20 mouse cellular contexts compared by ENCODE assay signal in genomic region chr3:34111941-34112685, GRCm38 (mm10). TPM values are rescaled to one million over a fixed set of nuclear protein-coding genes. Genes with fewer than 3 reads are reported as not detected.
DNase-seq lines count a peak whose midpoint lies in the region; ATAC-seq and TF ChIP-seq lines count a peak whose summit lies in the region.
"Had no signal": no experiment of that assay in that cellular context is flagged by ENCODE, and none has a peak within 500 bp of the region (broad histone marks: within the 10 kb centered on the region; RNA-seq: fewer than 3 reads in every experiment).

No protein-coding gene starts in this region.

- H3K36me3 ChIP-seq in kidney, embryonic 14.5 days (ENCODE audit: control insufficient read depth, insufficient read depth, low read length), result no peaks in the 10 kb centered on the region
- no peaks in the 10 kb centered on the region for H3K36me3 ChIP-seq in kidney, postnatal 0 days (ENCODE audit: insufficient read depth, low read length)
- no peaks in the 10 kb centered on the region for H3K36me3 ChIP-seq in hindbrain, embryonic 16.5 days (ENCODE audit: control insufficient read depth, insufficient read depth, low read length)
- H3K36me3 ChIP-seq in embryonic facial prominence, embryonic 10.5 days (replicated peaks), result no peaks in the 10 kb centered on the region
- H3K36me3 ChIP-seq: embryonic facial prominence, embryonic 12.5 days; heart, embryonic 12.5 days; hindbrain, embryonic 15.5 days had no signal

- no peak for TF ChIP-seq CTCF in kidney, postnatal 0 days (IDR thresholded peaks at IDR 0.05; ENCODE audit: low read depth)

- H3K27me3 ChIP-seq in kidney, embryonic 14.5 days (ENCODE audit: control insufficient read depth, insufficient read depth, low read length), result 0 out of 2 replicates have a peak, but pooled peaks cover 2% of the 10 kb centered on the region
- H3K27me3 ChIP-seq in kidney, postnatal 0 days (ENCODE audit: insufficient read depth, low read length), result no peaks in the 10 kb centered on the region; the same call in 1 of the 2 replicates
- H3K27me3 ChIP-seq in hindbrain, embryonic 16.5 days (replicated peaks; ENCODE audit: control insufficient read depth, insufficient read depth, low read length), result no peaks in the 10 kb centered on the region
- peaks cover 2% of the 10 kb centered on the region; the same call in 1 of the 2 replicates for H3K27me3 ChIP-seq in embryonic facial prominence, embryonic 10.5 days (replicated peaks; ENCODE audit: low read depth, poor library complexity, severe bottlenecking)
- H3K27me3 ChIP-seq: CH12.LX; embryonic facial prominence, embryonic 12.5 days; heart, embryonic 12.5 days; hindbrain, embryonic 15.5 days had no signal

- H3K4me1 ChIP-seq in kidney, embryonic 14.5 days (ENCODE audit: control insufficient read depth, insufficient read depth, low read length), result no peaks in the 10 kb centered on the region
- no peaks in the 10 kb centered on the region for H3K4me1 ChIP-seq in kidney, postnatal 0 days (replicated peaks; ENCODE audit: insufficient read depth, low read length)
- no peaks in the 10 kb centered on the region for H3K4me1 ChIP-seq in hindbrain, embryonic 16.5 days (ENCODE audit: control insufficient read depth, insufficient read depth, low read depth, low read length)
- no peaks in the 10 kb centered on the region for H3K4me1 ChIP-seq in embryonic facial prominence, embryonic 10.5 days
- H3K4me1 ChIP-seq: embryonic facial prominence, embryonic 12.5 days had no signal

- no peak overlapping the region for H3K27ac ChIP-seq in kidney, embryonic 14.5 days (ENCODE audit: low read depth, low read length)
- 0 out of 2 replicates have a peak overlapping the region, but pooled peaks have one; percentile 54 for H3K27ac ChIP-seq in kidney, postnatal 0 days
- no peak overlapping the region for H3K27ac ChIP-seq in hindbrain, embryonic 16.5 days (ENCODE audit: low read depth, low read length)
- H3K27ac ChIP-seq in embryonic facial prominence, embryonic 10.5 days (replicated peaks), result no peak overlapping the region
- H3K27ac ChIP-seq: embryonic facial prominence, embryonic 12.5 days; hindbrain, embryonic 15.5 days had no signal

- no peak for ATAC-seq in kidney, embryonic 14.5 days (ENCODE audit: low FRiP score, low TSS enrichment)
- ATAC-seq in kidney, postnatal 0 days (replicated peaks; ENCODE audit: low FRiP score, low read depth), result peak; percentile 89
- ATAC-seq in hindbrain, embryonic 16.5 days, result no peak
- ATAC-seq: activated CD4-positive, CD25-positive, alpha-beta regulatory T cell, adult 4 months; forebrain, embryonic 16.5 days; Patski had no signal

- H3K9me3 ChIP-seq in kidney, embryonic 14.5 days (ENCODE audit: control insufficient read depth, low read length), result no peaks in the 10 kb centered on the region
- H3K9me3 ChIP-seq in kidney, postnatal 0 days (replicated peaks; ENCODE audit: low read length), result no peaks in the 10 kb centered on the region
- H3K9me3 ChIP-seq in hindbrain, embryonic 16.5 days (ENCODE audit: control insufficient read depth, low read length), result no peaks in the 10 kb centered on the region
- H3K9me3 ChIP-seq in embryonic facial prominence, embryonic 10.5 days, result no peaks in the 10 kb centered on the region
- H3K9me3 ChIP-seq: embryonic facial prominence, embryonic 12.5 days; heart, embryonic 12.5 days; hindbrain, embryonic 15.5 days had no signal

- peak; percentile 68 for DNase-seq in kidney, adult 18-20 months
- peak; percentile 79 to 84 for DNase-seq in kidney, adult 8-10 months
- DNase-seq in kidney, postnatal 0 days (ENCODE audit: low spot score), result peak; percentile 12
- peak; percentile 60 to 79 for DNase-seq in kidney, postnatal 36 days
- no peak for DNase-seq in embryonic facial prominence, embryonic 10.5 days (ENCODE audit: low spot score)
- DNase-seq: adrenal gland, postnatal 14 days; cerebellum, adult 18-20 months; cerebellum, postnatal 10 days; embryo, embryonic 11 days; gastrocnemius, postnatal 14 days; heart, postnatal 36 days had no signal

- no peak overlapping the region for H3K4me2 ChIP-seq in kidney, embryonic 14.5 days (replicated peaks; ENCODE audit: low read depth, low read length)
- H3K4me2 ChIP-seq in kidney, postnatal 0 days (ENCODE audit: low read length), result no peak overlapping the region
- no peak overlapping the region for H3K4me2 ChIP-seq in hindbrain, embryonic 16.5 days (ENCODE audit: low read length)
- H3K4me2 ChIP-seq: embryonic facial prominence, embryonic 12.5 days; heart, embryonic 12.5 days; hindbrain, embryonic 15.5 days had no signal

- no peak overlapping the region for H3K9ac ChIP-seq in kidney, embryonic 14.5 days (ENCODE audit: low read depth, low read length)
- H3K9ac ChIP-seq in kidney, postnatal 0 days (ENCODE audit: low read depth, low read length), result no peak overlapping the region
- no peak overlapping the region for H3K9ac ChIP-seq in hindbrain, embryonic 16.5 days (ENCODE audit: low read depth, low read length)
- H3K9ac ChIP-seq: embryonic facial prominence, embryonic 12.5 days; heart, embryonic 12.5 days; hindbrain, embryonic 15.5 days had no signal

- WGBS in kidney, embryonic 14.5 days, result 68% methylated on average over 11 of the region's 11 CpGs
- 62% methylated on average over 11 of the region's 11 CpGs for WGBS in kidney, postnatal 0 days
- WGBS in hindbrain, embryonic 16.5 days, result 75% methylated on average over 11 of the region's 11 CpGs
- 81% methylated on average over 11 of the region's 11 CpGs for WGBS in embryonic facial prominence, embryonic 10.5 days

- H3K4me3 ChIP-seq in kidney, embryonic 14.5 days (ENCODE audit: low read length), result no peak overlapping the region
- no peak overlapping the region for H3K4me3 ChIP-seq in kidney, postnatal 0 days (replicated peaks; ENCODE audit: low read depth, low read length)
- H3K4me3 ChIP-seq in hindbrain, embryonic 16.5 days (ENCODE audit: low read length), result no peak overlapping the region
- H3K4me3 ChIP-seq in embryonic facial prominence, embryonic 10.5 days, result no peak overlapping the region
- H3K4me3 ChIP-seq: embryonic facial prominence, embryonic 12.5 days; heart, embryonic 12.5 days; hindbrain, embryonic 15.5 days had no signal

RNA-seq across cellular contexts. Expression of gene Dnajc19, which starts 31.0 kb away (rescaled TPM):
- polyA plus RNA-seq in kidney, embryonic 14.5 days (2014; fragmentation: Nextera tagmentation; extraction: Ambion mirVana), result 169 and 238 TPM in 2 replicates
- polyA plus RNA-seq in kidney, postnatal 0 days (2015; fragmentation: Nextera tagmentation; extraction: Ambion mirVana), result 307 and 324 TPM in 2 replicates
- polyA plus RNA-seq in hindbrain, embryonic 16.5 days (2015; fragmentation: Nextera tagmentation; extraction: Ambion mirVana), result 111 and 127 TPM in 2 replicates
- polyA plus RNA-seq in embryonic facial prominence, embryonic 10.5 days (2016; fragmentation: Nextera tagmentation; extraction: Ambion mirVana), result 170 and 172 TPM in 2 replicates
